Mouse (Mus musculus) liver, embryonic 18 days (tissue): ENCODE measurements around the gene Synpr. TPM values are rescaled to one million over a fixed set of nuclear protein-coding genes. Genes with fewer than 3 reads are reported as not detected.

Source experiments
- polyA plus RNA-seq: library from polyadenylated mRNA; depleted of rRNA; stranded (reverse); fragments of >200 nt; gene quantifications from 2 replicates; pipeline ENCODE4 v1.2.3, GENCODE M21; 2012; rRNA removed

Synpr gene
- polyA plus RNA-seq = 0.01 TPM in 1 of 2 replicates, not detected in the other

GRCm38 (mm10) chr14:13284091-13284844 lies at the start of gene Synpr:
Synpr (plus strand) TSS chr14:13284780.

